Mouse (Mus musculus): ENCODE measurements around the gene Ptgs1. TPM values are rescaled to one million over a fixed set of nuclear protein-coding genes. Genes with fewer than 3 reads are reported as not detected.

Gene Ptgs1
- polyA plus RNA-seq, 1 experiment from 2014 or later: 116 TPM

DNA sequence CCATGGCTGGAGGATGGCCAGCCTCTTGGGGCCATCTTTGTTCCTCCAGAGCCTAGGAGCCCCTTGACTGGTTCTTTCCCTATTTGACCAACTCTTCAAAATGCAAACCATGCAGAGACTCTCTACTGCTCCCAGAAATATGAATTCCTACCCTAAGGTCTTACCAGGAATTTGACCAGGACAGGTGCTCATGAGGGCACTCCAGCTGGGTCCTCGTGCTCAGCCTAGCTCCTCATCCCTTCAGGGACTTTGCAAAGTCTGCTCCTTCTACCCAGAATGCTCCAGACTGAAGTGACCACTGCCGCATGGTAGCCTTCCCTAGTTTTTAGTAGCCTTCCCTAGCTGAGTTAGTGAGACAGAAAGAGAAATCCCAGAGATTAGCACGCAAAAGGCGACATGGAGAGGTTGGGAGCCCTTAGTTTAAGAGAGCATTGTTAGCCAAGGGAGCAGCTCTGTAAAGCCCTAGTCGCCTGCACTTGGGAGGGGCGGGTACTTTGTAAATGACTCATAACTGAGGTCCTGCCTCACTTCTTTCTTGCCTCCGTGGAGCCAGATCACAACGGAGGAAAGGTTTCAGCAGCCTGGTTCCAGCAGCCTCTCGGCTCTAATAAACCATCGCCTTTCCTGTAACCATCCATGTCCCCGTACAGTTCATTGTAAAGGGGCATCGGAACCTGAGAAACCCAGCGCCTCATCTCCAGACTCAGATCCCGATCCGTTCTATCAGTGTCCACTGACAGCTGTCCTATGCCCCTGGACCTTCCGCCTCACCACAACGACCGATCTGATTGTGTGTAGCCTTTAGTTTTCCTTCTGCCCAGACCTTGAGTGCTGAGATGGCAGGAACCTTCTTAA is 28.2 kb upstream of the Ptgs1 start:
- H3K9me3 ChIP-seq (ENCODE audit: low read length): no peaks in the 10 kb centered on the region
- no peak for TF ChIP-seq CTCF (IDR thresholded peaks at IDR 0.05)
- peak; percentile 55 for TF ChIP-seq EP300 (IDR thresholded peaks at IDR 0.05)
- peak overlapping the region; percentile 66 for H3K27ac ChIP-seq (ENCODE audit: low read length)
- ATAC-seq: peak; percentile 78
- no peak overlapping the region for H3K4me3 ChIP-seq (ENCODE audit: low read depth, low read length)
- no peaks in the 10 kb centered on the region; the same call in 1 of the 2 replicates for H3K27me3 ChIP-seq (replicated peaks; ENCODE audit: insufficient read depth, low read length)
- peak; percentile 85 for DNase-seq (ENCODE audit: low spot score)
- WGBS: 23% methylated on average over 18 of the region's 18 CpGs
- H3K4me1 ChIP-seq (ENCODE audit: insufficient read depth, low read depth, low read length): peaks cover 15% of the 10 kb centered on the region
- H3K9ac ChIP-seq (replicated peaks; ENCODE audit: low read depth): no peak overlapping the region
- H3K4me2 ChIP-seq (replicated peaks; ENCODE audit: low read depth, low read length): peak overlapping the region; percentile 69
- H3K36me3 ChIP-seq (ENCODE audit: insufficient read depth, low read length): no peaks in the 10 kb centered on the region

DNA sequence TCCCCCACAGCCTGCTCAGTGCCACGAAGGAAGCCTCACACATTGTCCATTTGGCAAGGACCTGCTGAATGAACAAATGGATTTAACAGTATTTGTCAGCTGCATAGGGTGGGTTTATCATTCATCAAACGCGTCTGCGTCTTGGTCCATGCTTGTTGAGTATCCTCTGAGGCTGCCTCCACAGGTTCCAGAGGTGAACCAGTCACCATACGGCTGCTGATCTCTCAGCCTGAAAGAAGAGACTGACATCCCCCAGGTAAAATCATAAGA is 27.7 kb upstream of the Ptgs1 start:
- 27% methylated on average over 5 of the region's 5 CpGs for WGBS

DNA sequence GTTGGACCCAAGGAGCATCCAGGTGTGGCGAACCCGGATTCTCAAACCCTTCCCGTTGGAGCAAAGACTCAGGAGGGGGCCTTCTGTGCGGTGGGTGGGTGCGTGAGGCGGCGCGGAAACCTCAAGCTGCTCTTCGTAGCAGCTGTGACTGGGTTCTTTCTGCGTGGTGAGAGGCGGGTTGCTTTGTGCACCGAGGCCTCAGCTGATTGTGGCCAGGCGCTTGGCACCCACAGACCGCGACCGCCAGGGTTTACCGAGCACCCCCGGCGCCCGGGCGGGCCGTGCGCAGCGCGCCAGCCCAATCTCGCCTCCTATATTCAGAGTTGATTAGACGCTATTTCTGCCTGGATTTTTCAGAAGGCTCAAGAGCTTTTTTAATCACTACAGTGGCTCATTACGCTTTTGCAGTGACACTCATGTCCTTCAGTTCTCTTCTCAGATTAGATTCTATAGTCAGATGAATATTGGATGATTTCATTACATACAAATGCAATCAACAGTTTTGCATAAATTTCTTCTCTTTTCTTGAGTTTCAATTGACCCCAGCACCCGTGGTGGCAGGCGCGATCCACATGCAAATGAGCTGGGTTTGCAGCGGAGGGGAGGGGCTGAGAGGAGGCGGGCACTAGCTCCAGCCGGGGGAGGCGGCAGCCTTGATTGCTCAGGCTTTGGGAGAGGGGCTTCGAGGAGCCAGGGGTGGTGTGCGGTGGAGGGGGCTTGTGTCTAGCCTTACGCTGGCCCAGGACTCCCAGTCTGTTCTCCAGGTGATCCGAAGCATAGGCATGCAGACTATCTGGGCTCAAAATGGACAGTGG is 27.0 kb upstream of the Ptgs1 start:
- DNase-seq (ENCODE audit: low spot score): peak; percentile 30

More for the DNA sequence above, 27.7 kb upstream of the Ptgs1 start:
- Histone ChIP-seq H3K9me3 (ENCODE audit: low read length) (no peaks in the 10 kb centered on the region), H3K36me3 (ENCODE audit: insufficient read depth, low read length) (no peaks in the 10 kb centered on the region), H3K4me3 (ENCODE audit: low read depth, low read length) (no peak overlapping the region), H3K9ac (replicated peaks; ENCODE audit: low read depth) (no peak overlapping the region), H3K27me3 (replicated peaks; ENCODE audit: insufficient read depth, low read length) (no peaks in the 10 kb centered on the region; the same call in 1 of the 2 replicates), H3K4me1 (ENCODE audit: insufficient read depth, low read depth, low read length) (peaks cover 15% of the 10 kb centered on the region), H3K4me2 (replicated peaks; ENCODE audit: low read depth, low read length) (peak overlapping the region; percentile 69), H3K27ac (ENCODE audit: low read length) (no peak overlapping the region)
- ATAC-seq (no peak), DNase-seq (ENCODE audit: low spot score) (no peak)
- TF ChIP-seq CTCF (IDR thresholded peaks at IDR 0.05) (no peak), EP300 (IDR thresholded peaks at IDR 0.05) (no peak)

DNA sequence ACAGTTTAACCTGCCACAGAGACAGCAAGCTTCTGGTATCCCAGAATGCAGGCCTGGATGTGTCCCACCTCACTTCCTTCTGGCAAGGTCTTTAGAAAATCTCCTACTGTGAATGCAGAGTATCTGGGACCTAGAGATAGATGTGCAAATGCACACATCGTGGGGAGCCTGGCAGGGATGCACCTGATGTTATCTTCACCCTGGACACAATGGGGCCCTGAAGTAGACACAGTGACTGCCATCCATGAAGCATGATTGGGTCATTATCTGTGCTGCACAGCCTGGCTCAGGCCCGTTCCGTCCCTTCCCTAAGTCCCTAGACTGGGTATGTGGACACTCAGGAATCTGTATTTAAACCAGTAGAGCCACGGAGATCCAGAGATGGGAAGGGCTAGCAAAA is 25.6 kb upstream of the Ptgs1 start:
- no peaks in the 10 kb centered on the region; the same call in 1 of the 2 replicates for H3K27me3 ChIP-seq (replicated peaks; ENCODE audit: insufficient read depth, low read length)

More for the DNA sequence above, 27.0 kb upstream of the Ptgs1 start:
- no peak for TF ChIP-seq EP300 (IDR thresholded peaks at IDR 0.05)
- TF ChIP-seq CTCF (IDR thresholded peaks at IDR 0.05): no peak
- Histone ChIP-seq H3K9ac (replicated peaks; ENCODE audit: low read depth) (no peak overlapping the region), H3K9me3 (ENCODE audit: low read length) (no peaks in the 10 kb centered on the region), H3K4me2 (replicated peaks; ENCODE audit: low read depth, low read length) (peak overlapping the region; percentile 69), H3K36me3 (ENCODE audit: insufficient read depth, low read length) (no peaks in the 10 kb centered on the region), H3K27ac (ENCODE audit: low read length) (no peak overlapping the region), H3K4me1 (ENCODE audit: insufficient read depth, low read depth, low read length) (peaks cover 15% of the 10 kb centered on the region), H3K27me3 (replicated peaks; ENCODE audit: insufficient read depth, low read length) (no peaks in the 10 kb centered on the region; the same call in 1 of the 2 replicates), H3K4me3 (ENCODE audit: low read depth, low read length) (peak overlapping the region; percentile 30)
- WGBS: 5% methylated on average over 38 of the region's 39 CpGs
- no peak for ATAC-seq

DNA sequence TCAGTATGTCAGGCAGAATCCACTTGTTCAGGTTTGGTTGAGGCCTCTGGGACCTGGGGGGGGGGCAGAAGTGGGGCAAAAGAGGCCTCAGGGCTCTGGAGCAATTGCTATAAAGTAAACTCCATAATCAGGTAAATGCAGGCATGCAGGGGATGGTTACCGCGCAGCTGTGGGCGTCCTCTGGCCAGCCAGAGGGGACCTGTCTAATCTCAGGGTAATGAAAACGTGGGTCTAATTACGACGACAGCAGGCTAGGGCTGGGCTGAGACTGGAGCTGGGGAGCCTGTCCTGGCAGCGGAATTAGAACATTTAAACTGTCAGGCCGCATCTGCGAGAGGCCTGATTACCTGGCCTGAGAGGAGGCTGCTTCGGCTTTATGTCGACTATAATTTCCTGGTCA is 23.2 kb upstream of the Ptgs1 start:
- no peak overlapping the region for H3K4me3 ChIP-seq (ENCODE audit: low read depth, low read length)
- no peak overlapping the region for H3K4me2 ChIP-seq (replicated peaks; ENCODE audit: low read depth, low read length)
- ATAC-seq (no peak), DNase-seq (ENCODE audit: low spot score) (no peak)
- H3K27me3 ChIP-seq (replicated peaks; ENCODE audit: insufficient read depth, low read length): no peaks in the 10 kb centered on the region; the same call in 1 of the 2 replicates
- peaks cover 10% of the 10 kb centered on the region for H3K4me1 ChIP-seq (ENCODE audit: insufficient read depth, low read depth, low read length)
- H3K9ac ChIP-seq (replicated peaks; ENCODE audit: low read depth): no peak overlapping the region
- TF ChIP-seq EP300 (IDR thresholded peaks at IDR 0.05) (no peak), CTCF (IDR thresholded peaks at IDR 0.05) (no peak)
- no peaks in the 10 kb centered on the region for H3K9me3 ChIP-seq (ENCODE audit: low read length)
- 78% methylated on average over 11 of the region's 11 CpGs for WGBS
- no peaks in the 10 kb centered on the region for H3K36me3 ChIP-seq (ENCODE audit: insufficient read depth, low read length)
- no peak overlapping the region for H3K27ac ChIP-seq (ENCODE audit: low read length)

More for the DNA sequence above, 25.6 kb upstream of the Ptgs1 start:
- no peak overlapping the region for H3K9ac ChIP-seq (replicated peaks; ENCODE audit: low read depth)
- WGBS: 58% methylated on average over 4 of the region's 4 CpGs
- no peak overlapping the region for H3K27ac ChIP-seq (ENCODE audit: low read length)
- H3K9me3 ChIP-seq (ENCODE audit: low read length): no peaks in the 10 kb centered on the region
- no peak for DNase-seq (ENCODE audit: low spot score)
- H3K4me2 ChIP-seq (replicated peaks; ENCODE audit: low read depth, low read length): no peak overlapping the region
- no peak overlapping the region for H3K4me3 ChIP-seq (ENCODE audit: low read depth, low read length)
- TF ChIP-seq CTCF (IDR thresholded peaks at IDR 0.05): no peak
- no peak for TF ChIP-seq EP300 (IDR thresholded peaks at IDR 0.05)
- ATAC-seq: no peak
- H3K4me1 ChIP-seq (ENCODE audit: insufficient read depth, low read depth, low read length): peaks cover 15% of the 10 kb centered on the region
- no peaks in the 10 kb centered on the region for H3K36me3 ChIP-seq (ENCODE audit: insufficient read depth, low read length)

DNA sequence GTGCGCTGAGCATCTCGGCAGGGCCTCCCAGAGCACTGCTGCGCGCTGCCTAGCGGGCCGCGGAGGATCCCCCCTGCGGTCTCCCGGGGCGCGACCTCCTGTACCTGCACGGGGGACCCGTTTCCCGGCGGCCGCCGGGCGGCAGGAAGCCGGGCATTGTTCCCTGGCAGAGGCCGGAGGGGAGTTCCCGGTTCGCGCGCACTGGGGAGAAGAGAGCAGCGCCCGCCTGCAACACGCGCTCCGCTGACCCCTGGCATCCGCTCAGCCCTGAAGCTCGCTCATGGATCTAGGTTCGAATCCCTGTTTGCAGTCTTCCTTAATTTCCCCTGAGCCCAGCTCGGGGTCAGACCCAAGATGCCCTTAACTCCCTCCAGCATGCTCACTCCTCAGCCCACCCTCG is 19.4 kb upstream of the Ptgs1 start:
- H3K4me3 ChIP-seq (ENCODE audit: low read depth, low read length): no peak overlapping the region
- H3K4me2 ChIP-seq (replicated peaks; ENCODE audit: low read depth, low read length): no peak overlapping the region
- no peaks in the 10 kb centered on the region for H3K27me3 ChIP-seq (replicated peaks; ENCODE audit: insufficient read depth, low read length)
- H3K9me3 ChIP-seq (ENCODE audit: low read length): no peaks in the 10 kb centered on the region
- H3K4me1 ChIP-seq (ENCODE audit: insufficient read depth, low read depth, low read length): 0 out of 2 replicates have a peak, but pooled peaks cover 5% of the 10 kb centered on the region
- 7% methylated on average over 30 of the region's 34 CpGs for WGBS
- DNase-seq (ENCODE audit: low spot score) (peak; percentile 46), ATAC-seq (no peak)
- H3K9ac ChIP-seq (replicated peaks; ENCODE audit: low read depth): no peak overlapping the region
- H3K36me3 ChIP-seq (ENCODE audit: insufficient read depth, low read length): no peaks in the 10 kb centered on the region
- no peak overlapping the region for H3K27ac ChIP-seq (ENCODE audit: low read length)
- TF ChIP-seq CTCF (IDR thresholded peaks at IDR 0.05): no peak
- no peak for TF ChIP-seq EP300 (IDR thresholded peaks at IDR 0.05)
